Comparison of ENCODE assay signal across 17 mouse cellular contexts in genomic region chr19:45224286-45224559, GRCm38 (mm10). TPM values are rescaled to one million over a fixed set of nuclear protein-coding genes. Genes with fewer than 3 reads are reported as not detected.
A peak's percentile ranks its signal among the peaks of the same experiment; 100 is the strongest.
DNase-seq lines count a peak whose midpoint lies in the region; ATAC-seq and TF ChIP-seq lines count a peak whose summit lies in the region.
"Had no signal": no experiment of that assay in that cellular context is flagged by ENCODE, and none has a peak within 500 bp of the region (broad histone marks: within the 10 kb centered on the region; RNA-seq: fewer than 3 reads in every experiment).

No protein-coding gene starts in this region.

- TF ChIP-seq CTCF in midbrain, postnatal 0 days (IDR thresholded peaks at IDR 0.05) = no peak

- no peak for ATAC-seq in heart, embryonic 15.5 days (replicated peaks; ENCODE audit: insufficient number of reproducible peaks, insufficient read depth, low FRiP score, low read depth)
- ATAC-seq in midbrain, embryonic 13.5 days = no peak
- no peak for ATAC-seq in midbrain, postnatal 0 days (ENCODE audit: low FRiP score)
- ATAC-seq in embryonic facial prominence, embryonic 15.5 days (ENCODE audit: insufficient number of reproducible peaks, low FRiP score, low TSS enrichment, low read depth) = no peak
- ATAC-seq in neural tube, embryonic 14.5 days (ENCODE audit: low read depth) = no peak
- ATAC-seq: lung, postnatal 0 days had no signal

- peaks cover 17% of the 10 kb centered on the region for H3K4me1 ChIP-seq in heart, embryonic 15.5 days (replicated peaks)
- peaks cover 18% of the 10 kb centered on the region for H3K4me1 ChIP-seq in midbrain, embryonic 13.5 days (replicated peaks)
- H3K4me1 ChIP-seq in midbrain, postnatal 0 days (ENCODE audit: insufficient read depth, low read length) = no peaks in the 10 kb centered on the region
- peaks cover 27% of the 10 kb centered on the region for H3K4me1 ChIP-seq in embryonic facial prominence, embryonic 15.5 days
- peaks cover 44% of the 10 kb centered on the region for H3K4me1 ChIP-seq in neural tube, embryonic 14.5 days (ENCODE audit: control insufficient read depth, insufficient read depth, low read length)

- H3K27me3 ChIP-seq in heart, embryonic 15.5 days = peaks cover 87% of the 10 kb centered on the region
- peaks cover 92% of the 10 kb centered on the region for H3K27me3 ChIP-seq in midbrain, embryonic 13.5 days
- peaks cover 80% of the 10 kb centered on the region for H3K27me3 ChIP-seq in midbrain, postnatal 0 days (ENCODE audit: insufficient read depth, low read length)
- peaks cover 93% of the 10 kb centered on the region for H3K27me3 ChIP-seq in embryonic facial prominence, embryonic 15.5 days
- peaks cover 26% of the 10 kb centered on the region for H3K27me3 ChIP-seq in neural tube, embryonic 14.5 days (ENCODE audit: control insufficient read depth, insufficient read depth, low read length)

- no peaks in the 10 kb centered on the region for H3K9me3 ChIP-seq in heart, embryonic 15.5 days (replicated peaks)
- no peaks in the 10 kb centered on the region for H3K9me3 ChIP-seq in midbrain, embryonic 13.5 days
- H3K9me3 ChIP-seq in midbrain, postnatal 0 days (ENCODE audit: low read length) = no peaks in the 10 kb centered on the region
- H3K9me3 ChIP-seq in embryonic facial prominence, embryonic 15.5 days (replicated peaks) = no peaks in the 10 kb centered on the region
- no peaks in the 10 kb centered on the region for H3K9me3 ChIP-seq in neural tube, embryonic 14.5 days (ENCODE audit: control insufficient read depth, low read length)
- H3K9me3 ChIP-seq: midbrain, embryonic 10.5 days had no signal

- no peak for DNase-seq in heart, adult 11 months
- DNase-seq in midbrain, postnatal 0 days (ENCODE audit: low spot score) = no peak
- DNase-seq in layer of hippocampus, adult 18-20 months (ENCODE audit: low spot score in 2 of 2) = no peak
- no peak for DNase-seq in kidney, adult 8-10 months
- DNase-seq: adrenal gland, postnatal 10 days; gastrocnemius, postnatal 10 days; thymus, adult 2 months had no signal

- H3K4me2 ChIP-seq in heart, embryonic 15.5 days = peak overlapping the region; percentile 57
- 0 out of 2 replicates have a peak overlapping the region, but pooled peaks have one; percentile 4 for H3K4me2 ChIP-seq in midbrain, embryonic 13.5 days (replicated peaks)
- no peak overlapping the region for H3K4me2 ChIP-seq in midbrain, postnatal 0 days (ENCODE audit: low read depth, low read length, poor library complexity, severe bottlenecking)
- peak overlapping the region; percentile 26; the same call in 1 of the 2 replicates for H3K4me2 ChIP-seq in embryonic facial prominence, embryonic 15.5 days (replicated peaks)
- peak overlapping the region; percentile 35; the same call in 1 of the 2 replicates for H3K4me2 ChIP-seq in neural tube, embryonic 14.5 days (ENCODE audit: low read depth, low read length)
- H3K4me2 ChIP-seq: liver, embryonic 11.5 days had no signal

- no peaks in the 10 kb centered on the region for H3K36me3 ChIP-seq in heart, embryonic 15.5 days
- H3K36me3 ChIP-seq in midbrain, embryonic 13.5 days = no peaks in the 10 kb centered on the region
- H3K36me3 ChIP-seq in midbrain, postnatal 0 days (ENCODE audit: insufficient read depth, low read length) = no peaks in the 10 kb centered on the region
- H3K36me3 ChIP-seq in embryonic facial prominence, embryonic 15.5 days = no peaks in the 10 kb centered on the region
- H3K36me3 ChIP-seq in neural tube, embryonic 14.5 days (ENCODE audit: control insufficient read depth, insufficient read depth, low read length) = no peaks in the 10 kb centered on the region
- H3K36me3 ChIP-seq: midbrain, embryonic 10.5 days had no signal

- no peak overlapping the region for H3K9ac ChIP-seq in heart, embryonic 15.5 days
- H3K9ac ChIP-seq in midbrain, embryonic 13.5 days (replicated peaks) = no peak overlapping the region
- H3K9ac ChIP-seq in midbrain, postnatal 0 days (replicated peaks; ENCODE audit: low read length, poor library complexity, severe bottlenecking) = no peak overlapping the region
- H3K9ac ChIP-seq in embryonic facial prominence, embryonic 15.5 days = no peak overlapping the region
- H3K9ac ChIP-seq in neural tube, embryonic 14.5 days (replicated peaks; ENCODE audit: low read depth, low read length) = no peak overlapping the region

- no peak overlapping the region for H3K27ac ChIP-seq in heart, embryonic 15.5 days
- no peak overlapping the region for H3K27ac ChIP-seq in midbrain, embryonic 13.5 days
- H3K27ac ChIP-seq in midbrain, postnatal 0 days (ENCODE audit: low read depth, low read length) = no peak overlapping the region
- no peak overlapping the region for H3K27ac ChIP-seq in embryonic facial prominence, embryonic 15.5 days (replicated peaks)
- no peak overlapping the region for H3K27ac ChIP-seq in neural tube, embryonic 14.5 days (ENCODE audit: low read depth, low read length)
- H3K27ac ChIP-seq: midbrain, embryonic 10.5 days had no signal

- H3K4me3 ChIP-seq in heart, embryonic 15.5 days = peak overlapping the region; percentile 36
- H3K4me3 ChIP-seq in midbrain, embryonic 13.5 days (replicated peaks) = no peak overlapping the region
- no peak overlapping the region for H3K4me3 ChIP-seq in midbrain, postnatal 0 days (ENCODE audit: low read depth, low read length)
- H3K4me3 ChIP-seq in embryonic facial prominence, embryonic 15.5 days (replicated peaks) = 0 out of 2 replicates have a peak overlapping the region, but pooled peaks have one; percentile 12
- H3K4me3 ChIP-seq in neural tube, embryonic 14.5 days (ENCODE audit: low read depth, low read length) = no peak overlapping the region
- H3K4me3 ChIP-seq: midbrain, embryonic 10.5 days had no signal

- WGBS in heart, embryonic 15.5 days = 4% methylated on average over 6 of the region's 6 CpGs
- under 1% methylated on average over 6 of the region's 6 CpGs for WGBS in midbrain, embryonic 13.5 days
- WGBS in midbrain, postnatal 0 days = 4% methylated on average over 6 of the region's 6 CpGs
- WGBS in embryonic facial prominence, embryonic 15.5 days = 4% methylated on average over 6 of the region's 6 CpGs
- 4% methylated on average over 6 of the region's 6 CpGs for WGBS in neural tube, embryonic 14.5 days

RNA-seq across cellular contexts. Expression of gene Lbx1, which starts 11.4 kb away (rescaled TPM):
- polyA plus RNA-seq in heart, embryonic 15.5 days (2015; fragmentation: Nextera tagmentation; extraction: Ambion mirVana) = not detected in 2 replicates
- 0.13 TPM in 2 replicates for polyA plus RNA-seq in midbrain, embryonic 13.5 days (2015; fragmentation: Nextera tagmentation; extraction: Ambion mirVana)
- total RNA-seq in midbrain, postnatal 0 days (2014; rRNA removed) = 1.3 and 2.1 TPM in 2 replicates
- 0.10 TPM in 1 of 2 replicates, not detected in the other for polyA plus RNA-seq in midbrain, postnatal 0 days (2015; fragmentation: Nextera tagmentation; extraction: Ambion mirVana)
- 0.49 and 0.75 TPM in 2 replicates for polyA plus RNA-seq in embryonic facial prominence, embryonic 15.5 days (2015; fragmentation: Nextera tagmentation; extraction: Ambion mirVana)
- polyA plus RNA-seq in neural tube, embryonic 14.5 days (2014; fragmentation: Nextera tagmentation; extraction: Ambion mirVana) = 23.0 and 24.3 TPM in 2 replicates
- not detected for total RNA-seq in layer of hippocampus, adult 18-20 months (2021)
- total RNA-seq: CH12.LX; common myeloid progenitor, adult 5-6 weeks; left cerebral cortex, adult 18-20 months had no signal
- polyA plus RNA-seq: lung, postnatal 0 days; thymus, adult 2 months had no signal

Comparison
In these comparisons a context has a peak if more than half of its experiments do, and no peak if none do; other contexts are left out.
1. H3K4me3 ChIP-seq: peak in heart, embryonic 15.5 days (single experiment) and embryonic facial prominence, embryonic 15.5 days (single experiment); none in midbrain, embryonic 13.5 days (single experiment), midbrain, postnatal 0 days (single experiment) and neural tube, embryonic 14.5 days (single experiment).
2. RNA of gene Lbx1, which starts 11.4 kb away (polyA plus RNA-seq): 23.0 to 24.3 TPM in neural tube, embryonic 14.5 days; 0.49 to 0.75 TPM in embryonic facial prominence, embryonic 15.5 days, 0.13 TPM in midbrain, embryonic 13.5 days, 0.10 TPM in midbrain, postnatal 0 days and not detected in heart, embryonic 15.5 days; every median in the first group is over 10 times any median in the second.